7 mouse cellular contexts compared by ENCODE assay signal in the genomic region with DNA sequence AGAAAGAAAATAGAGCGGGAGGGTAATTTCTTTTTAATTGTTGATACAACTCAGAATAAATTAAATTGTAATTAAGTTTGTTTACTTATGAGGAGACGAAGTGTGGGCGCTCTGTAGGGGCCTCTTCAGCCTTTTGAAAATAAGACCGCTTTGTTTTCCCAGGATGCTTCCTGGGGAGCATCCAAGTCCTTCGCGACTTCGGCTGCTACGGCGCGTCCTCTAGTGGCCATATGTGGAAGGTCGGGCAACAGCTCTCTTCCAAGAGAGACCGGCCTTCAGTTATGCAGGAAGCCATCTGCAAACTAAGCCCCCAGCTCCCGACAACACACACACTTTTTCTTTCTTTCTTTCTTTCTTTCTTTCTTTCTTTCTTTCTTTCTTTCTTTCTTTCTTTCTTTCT. TPM values are rescaled to one million over a fixed set of nuclear protein-coding genes. Genes with fewer than 3 reads are reported as not detected.
A peak's percentile ranks its signal among the peaks of the same experiment; 100 is the strongest.
DNase-seq lines count a peak whose midpoint lies in the region; ATAC-seq and TF ChIP-seq lines count a peak whose summit lies in the region.

No protein-coding gene starts in this region.

- peak; percentile 85 for TF ChIP-seq CTCF in spleen, adult 2 months (IDR thresholded peaks at IDR 0.05; ENCODE audit: extremely low read depth, insufficient read depth, insufficient read length, insufficient replicate concordance)

- no peak overlapping the region for H3K9ac ChIP-seq in limb, embryonic 11.5 days (ENCODE audit: low read length)
- H3K9ac ChIP-seq in midbrain, embryonic 15.5 days: no peak overlapping the region

- WGBS in limb, embryonic 11.5 days: 3% methylated on average over 13 of the region's 13 CpGs
- WGBS in midbrain, embryonic 15.5 days: 2% methylated on average over 13 of the region's 13 CpGs
- WGBS in spleen, adult 2 months: 9% methylated on average over 13 of the region's 13 CpGs

- no peak overlapping the region for H3K4me3 ChIP-seq in limb, embryonic 11.5 days (ENCODE audit: low read depth, low read length)
- peak overlapping the region; percentile 15; the same call in 1 of the 2 replicates for H3K4me3 ChIP-seq in midbrain, embryonic 15.5 days
- no peak overlapping the region for H3K4me3 ChIP-seq in spleen, adult 2 months (ENCODE audit: extremely low read depth, insufficient read depth, insufficient read length)

- H3K4me1 ChIP-seq in limb, embryonic 11.5 days (ENCODE audit: control insufficient read depth, insufficient read depth, low read length): peaks cover 6% of the 10 kb centered on the region; the same call in 1 of the 2 replicates
- 0 out of 2 replicates have a peak, but pooled peaks cover 3% of the 10 kb centered on the region for H3K4me1 ChIP-seq in midbrain, embryonic 15.5 days
- no peaks in the 10 kb centered on the region; the same call in 1 of the 2 replicates for H3K4me1 ChIP-seq in spleen, adult 2 months (ENCODE audit: control insufficient read depth, insufficient read depth, insufficient read length)

- no peaks in the 10 kb centered on the region for H3K36me3 ChIP-seq in limb, embryonic 11.5 days (ENCODE audit: control insufficient read depth, insufficient read depth, low read length)
- no peaks in the 10 kb centered on the region for H3K36me3 ChIP-seq in midbrain, embryonic 15.5 days (replicated peaks)
- H3K36me3 ChIP-seq in spleen, adult 2 months (ENCODE audit: control insufficient read depth, insufficient read depth, low read length): no peaks in the 10 kb centered on the region

- no peak overlapping the region for H3K27ac ChIP-seq in limb, embryonic 11.5 days (replicated peaks; ENCODE audit: low read depth, low read length)
- H3K27ac ChIP-seq in midbrain, embryonic 15.5 days: no peak overlapping the region
- H3K27ac ChIP-seq in spleen, adult 2 months (ENCODE audit: insufficient read depth, low read length): no peak overlapping the region

- H3K4me2 ChIP-seq in limb, embryonic 11.5 days (ENCODE audit: low read depth, severe bottlenecking): no peak overlapping the region; the same call in 1 of the 2 replicates
- peak overlapping the region; percentile 40 for H3K4me2 ChIP-seq in midbrain, embryonic 15.5 days

- H3K27me3 ChIP-seq in limb, embryonic 11.5 days (ENCODE audit: control insufficient read depth, insufficient read depth, low read length): no peaks in the 10 kb centered on the region
- H3K27me3 ChIP-seq in midbrain, embryonic 15.5 days (replicated peaks): no peaks in the 10 kb centered on the region
- no peaks in the 10 kb centered on the region for H3K27me3 ChIP-seq in spleen, adult 2 months (ENCODE audit: control insufficient read depth, insufficient read depth, low read length)

- no peak for TF ChIP-seq POLR2A in spleen, adult 2 months (IDR thresholded peaks at IDR 0.05; ENCODE audit: low read depth, low read length)

- peak; percentile 75 for DNase-seq in adipocyte (ENCODE audit: low spot score)
- peak; percentile 92 for DNase-seq in embryo, embryonic 10.5 days (ENCODE audit: low spot score)
- DNase-seq in gastrocnemius, postnatal 4 days (ENCODE audit: low spot score in 2 of 2): peak; percentile 74 to 87
- DNase-seq in kidney, adult 11 months: peak; percentile 33
- peak; percentile 90 for DNase-seq in limb, embryonic 11.5 days (ENCODE audit: low spot score)
- DNase-seq in spleen, adult 2 months (ENCODE audit: low read depth in 1 of 2, low spot score in 2 of 2): peak in 1 of 2 experiments; percentile 66

- H3K9me3 ChIP-seq in limb, embryonic 11.5 days (ENCODE audit: control insufficient read depth, low read length): no peaks in the 10 kb centered on the region
- H3K9me3 ChIP-seq in midbrain, embryonic 15.5 days: no peaks in the 10 kb centered on the region

- ATAC-seq in limb, embryonic 11.5 days (ENCODE audit: insufficient number of reproducible peaks, low FRiP score, low TSS enrichment, low read depth): peak; percentile 67; the same call in 1 of the 2 replicates
- peak; percentile 78 for ATAC-seq in midbrain, embryonic 15.5 days (replicated peaks)

RNA-seq across cellular contexts. Expression of a gene that starts 54.1 kb away (rescaled TPM):
- 10 to 100 TPM; 48.3 to 52.7 TPM for total RNA-seq in gastrocnemius, postnatal 4 days (2021)
- polyA plus RNA-seq in limb, embryonic 11.5 days (2014; fragmentation: Nextera tagmentation; extraction: Ambion mirVana): 20.4 and 20.9 TPM in 2 replicates
- polyA plus RNA-seq in midbrain, embryonic 15.5 days (2015; fragmentation: Nextera tagmentation; extraction: Ambion mirVana): 22.5 and 24.5 TPM in 2 replicates
- 32.6 and 44.6 TPM in 2 replicates for polyA plus RNA-seq in spleen, adult 2 months (2012; rRNA removed)
